Mouse (Mus musculus) lung, embryonic 15.5 days (tissue): ENCODE results near the gene Alpk1. TPM values are rescaled to one million over a fixed set of nuclear protein-coding genes. Genes with fewer than 3 reads are reported as not detected.

Source experiments
- ATAC-seq: fragments of 200-750 bp; cut with Nextera tagmentation; 2 replicates; pipeline ENCODE4 v1.8.0; 2017; ENCODE audit warnings: moderate number of reproducible peaks, borderline replicate concordance; ENCODE audit not compliant: low FRiP score, low TSS enrichment; ENCODE audit errors: extremely low read depth
- H3K27ac ChIP-seq: fragments of 300-500 bp; sonication (generic); 2 replicates; pipeline ENCODE4 v1.5.1; 2015; ENCODE audit warnings: moderate library complexity, mild to moderate bottlenecking, inconsistent platforms
- H3K27me3 ChIP-seq: fragments of 300-500 bp; sonication (generic); 2 replicates; pipeline ENCODE4 v1.6.1; 2015; ENCODE audit warnings: inconsistent platforms
- H3K36me3 ChIP-seq: fragments of 300-500 bp; sonication (generic); 2 replicates; pipeline ENCODE4 v1.6.1; 2015; ENCODE audit warnings: inconsistent platforms
- H3K4me1 ChIP-seq: fragments of 300-500 bp; sonication (generic); 2 replicates; pipeline ENCODE4 v1.6.1; 2015; ENCODE audit warnings: inconsistent platforms
- H3K4me2 ChIP-seq: fragments of 300-500 bp; sonication (generic); 2 replicates; pipeline ENCODE4 v1.6.1; 2015; ENCODE audit warnings: inconsistent platforms, mild to moderate bottlenecking, moderate library complexity
- H3K4me3 ChIP-seq: fragments of 300-500 bp; sonication (generic); 2 replicates; pipeline ENCODE4 v1.5.1; 2015; ENCODE audit warnings: mild to moderate bottlenecking, inconsistent platforms
- H3K9ac ChIP-seq: fragments of 300-500 bp; sonication (generic); 2 replicates; pipeline ENCODE4 v1.6.1; 2015; ENCODE audit warnings: inconsistent platforms
- H3K9me3 ChIP-seq: fragments of 300-500 bp; sonication (generic); 2 replicates; pipeline ENCODE4 v1.6.1; 2016; ENCODE audit warnings: inconsistent platforms
- WGBS: fragments of 180-500 bp; shearing (Covaris S2); methylation state at CpG from one replicate; pipeline ENCODE4 v1.1.7; 2015; 5-methylcytosine and 5-hydroxymethylcytosine counted together
- polyA plus RNA-seq: library from polyadenylated mRNA; unstranded; fragments of >200 nt; fragmentation: Nextera tagmentation; extraction: Ambion mirVana; gene quantifications from 2 replicates; pipeline ENCODE4 v1.2.1, GENCODE M21; 2015

The Alpk1 gene
- polyA plus RNA-seq, 1 experiment from 2014 or later = 1.9 TPM

- ATAC-seq = no peak
- Histone ChIP-seq H3K9me3 (no peaks in the 10 kb centered on the region), H3K4me3 (peak overlapping the region; percentile 29), H3K4me2 (peak overlapping the region; percentile 72), H3K9ac (no peak overlapping the region), H3K27ac (no peak overlapping the region), H3K4me1 (peaks cover 36% of the 10 kb centered on the region), H3K27me3 (peaks cover 94% of the 10 kb centered on the region), H3K36me3 (no peaks in the 10 kb centered on the region)
- WGBS = 1% methylated on average over 31 of the region's 32 CpGs
Observed at GRCm38 (mm10) chr3:127632531-127632930, 147.8 kb downstream of the Alpk1 start.

- peaks cover 38% of the 10 kb centered on the region for H3K4me1 ChIP-seq
- no peaks in the 10 kb centered on the region for H3K9me3 ChIP-seq
- no peak overlapping the region for H3K27ac ChIP-seq
- H3K4me3 ChIP-seq = no peak overlapping the region
- no peak for ATAC-seq
- peaks cover 94% of the 10 kb centered on the region for H3K27me3 ChIP-seq
- under 1% methylated on average over 10 of the region's 10 CpGs for WGBS
- no peaks in the 10 kb centered on the region for H3K36me3 ChIP-seq
- H3K9ac ChIP-seq = no peak overlapping the region
- no peak overlapping the region for H3K4me2 ChIP-seq
Observed at GRCm38 (mm10) chr3:127631582-127631981, 148.7 kb downstream of the Alpk1 start.

DNA sequence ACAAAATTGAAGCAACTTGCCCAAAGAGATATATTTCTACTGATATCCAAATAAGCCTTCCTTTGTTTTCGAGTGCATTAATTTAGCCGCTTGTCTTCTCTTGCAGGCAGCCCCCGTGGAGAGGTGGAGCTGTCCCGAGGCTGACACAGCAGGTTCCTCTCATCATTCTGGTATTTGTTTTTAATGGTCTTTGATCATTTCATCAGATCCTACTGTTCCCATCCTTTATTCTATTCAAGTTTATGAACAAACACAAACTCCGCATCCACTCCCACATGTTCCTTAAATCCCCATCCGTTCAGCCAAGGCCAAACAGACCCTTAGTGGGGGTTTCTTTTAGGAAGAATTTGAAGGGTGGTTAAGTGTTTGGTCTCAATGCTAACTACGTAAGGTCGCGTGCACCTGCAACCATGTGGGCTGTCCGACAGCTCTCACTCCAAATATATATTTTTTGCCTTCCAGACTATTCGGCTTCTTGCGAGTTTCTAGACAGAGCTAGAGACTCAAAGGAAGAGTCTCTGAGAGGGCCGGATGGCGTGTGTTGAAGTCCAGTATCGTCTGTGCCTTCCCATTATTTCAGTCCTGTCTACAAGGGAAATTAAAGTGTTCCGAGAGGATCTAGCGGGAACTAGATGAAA is 149.5 kb downstream of the Alpk1 start:
- Histone ChIP-seq H3K4me3 (no peak overlapping the region), H3K27ac (no peak overlapping the region), H3K9ac (no peak overlapping the region), H3K4me1 (peaks cover 41% of the 10 kb centered on the region), H3K36me3 (no peaks in the 10 kb centered on the region), H3K27me3 (peaks cover 96% of the 10 kb centered on the region), H3K4me2 (no peak overlapping the region), H3K9me3 (no peaks in the 10 kb centered on the region)
- 5% methylated on average over 17 of the region's 17 CpGs for WGBS
- no peak for ATAC-seq

DNA sequence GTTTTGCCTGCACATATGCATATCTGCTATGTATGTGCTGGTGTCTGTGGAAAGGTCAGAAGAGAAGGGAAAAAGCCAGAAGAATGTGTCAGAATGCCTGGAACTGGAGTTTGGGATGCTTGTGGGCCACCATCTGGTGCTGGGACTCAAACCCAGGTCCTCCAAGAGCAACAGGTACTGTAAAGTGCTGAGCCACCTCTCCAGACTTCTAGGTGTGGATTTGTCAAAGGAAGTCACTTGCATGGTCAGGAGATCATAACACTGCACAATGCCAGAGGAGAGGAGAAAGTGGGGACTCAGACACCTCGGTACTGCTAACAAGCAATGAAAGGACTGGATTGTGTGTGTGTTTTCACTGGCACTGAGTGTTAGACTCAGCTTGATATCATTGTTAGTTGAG is 150.1 kb downstream of the Alpk1 start:
- Histone ChIP-seq H3K4me3 (no peak overlapping the region), H3K4me2 (no peak overlapping the region), H3K36me3 (no peaks in the 10 kb centered on the region), H3K9ac (no peak overlapping the region), H3K9me3 (no peaks in the 10 kb centered on the region), H3K27me3 (peaks cover 97% of the 10 kb centered on the region), H3K27ac (no peak overlapping the region), H3K4me1 (peaks cover 47% of the 10 kb centered on the region)
- 0% methylated on average over 1 of the region's 1 CpGs for WGBS
- no peak for ATAC-seq

DNA sequence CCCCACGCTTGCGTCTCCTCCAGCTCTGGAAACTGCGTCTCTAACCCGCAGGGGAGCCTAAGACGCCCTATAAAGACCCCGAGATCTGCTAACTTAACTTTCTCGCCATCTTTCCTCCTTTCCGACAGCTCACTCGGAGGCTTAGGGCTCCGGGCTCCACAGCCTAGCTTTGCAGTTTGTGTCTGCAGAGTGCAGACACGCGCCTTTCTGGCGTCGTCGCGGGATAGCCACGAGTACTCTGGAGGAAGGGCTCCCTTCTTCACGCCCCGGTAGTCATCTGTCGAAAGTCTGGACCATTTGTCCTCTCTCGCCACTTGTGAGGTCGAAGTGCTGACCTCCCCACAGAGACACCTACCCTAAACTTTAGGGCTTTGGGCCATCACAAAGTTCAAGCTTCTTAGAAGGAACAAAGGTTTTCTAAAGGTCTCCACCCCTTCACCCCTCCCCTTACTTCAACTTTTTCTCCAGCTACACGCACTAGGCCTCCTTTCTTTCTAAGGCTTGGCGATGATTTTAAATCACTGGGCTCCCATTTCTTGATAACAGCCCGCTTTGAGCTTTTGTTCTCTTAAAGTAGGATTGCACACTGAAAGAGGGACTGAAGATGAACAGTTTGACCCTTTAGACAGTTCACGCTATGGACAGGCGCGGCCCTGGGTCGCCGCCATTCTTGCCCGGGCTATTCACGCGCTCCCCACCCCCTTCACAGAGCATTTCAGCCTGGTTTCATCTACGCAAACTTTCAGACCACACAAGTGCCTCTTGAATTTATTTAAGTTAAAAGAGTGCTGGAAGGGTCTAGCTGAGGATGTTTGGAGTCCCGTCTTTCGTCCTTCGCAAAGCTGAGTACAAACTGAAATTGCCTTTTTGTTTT is 151.8 kb downstream of the Alpk1 start:
- 2% methylated on average over 37 of the region's 37 CpGs for WGBS
- H3K27me3 ChIP-seq = peaks cover 92% of the 10 kb centered on the region
- peaks cover 37% of the 10 kb centered on the region for H3K4me1 ChIP-seq
- H3K36me3 ChIP-seq = no peaks in the 10 kb centered on the region
- no peak overlapping the region for H3K4me2 ChIP-seq
- H3K9ac ChIP-seq = no peak overlapping the region
- H3K4me3 ChIP-seq = no peak overlapping the region
- ATAC-seq = no peak
- no peak overlapping the region for H3K27ac ChIP-seq
- H3K9me3 ChIP-seq = no peaks in the 10 kb centered on the region

DNA sequence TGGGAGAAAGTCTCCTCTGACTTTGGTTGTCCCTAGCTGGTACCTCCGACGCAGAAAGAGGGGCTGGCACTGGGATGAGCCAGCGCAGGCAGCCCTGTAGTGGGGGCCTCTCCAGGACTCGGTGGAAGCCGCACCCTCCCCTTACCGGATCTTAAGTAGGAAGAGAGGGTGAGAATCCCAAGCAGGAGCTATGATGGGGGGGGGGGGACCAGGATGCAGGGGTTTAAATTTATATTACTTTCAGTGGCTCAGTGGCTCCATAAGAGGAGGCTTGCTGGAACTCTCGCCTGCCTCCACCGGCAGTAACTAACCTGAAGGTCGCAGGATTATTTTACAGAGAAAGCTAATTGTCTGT is 152.4 kb downstream of the Alpk1 start:
- WGBS = 2% methylated on average over 9 of the region's 9 CpGs
- peaks cover 89% of the 10 kb centered on the region for H3K27me3 ChIP-seq
- no peak overlapping the region for H3K9ac ChIP-seq
- ATAC-seq = no peak
- no peak overlapping the region for H3K27ac ChIP-seq
- H3K9me3 ChIP-seq = no peaks in the 10 kb centered on the region
- H3K4me2 ChIP-seq = no peak overlapping the region
- H3K4me1 ChIP-seq = peaks cover 31% of the 10 kb centered on the region
- H3K36me3 ChIP-seq = no peaks in the 10 kb centered on the region
- H3K4me3 ChIP-seq = peak overlapping the region; percentile 4; the same call in 1 of the 2 replicates

- Histone ChIP-seq H3K9me3 (no peaks in the 10 kb centered on the region), H3K4me3 (peak overlapping the region; percentile 4; the same call in 1 of the 2 replicates), H3K36me3 (no peaks in the 10 kb centered on the region), H3K4me1 (peaks cover 25% of the 10 kb centered on the region), H3K27ac (no peak overlapping the region), H3K4me2 (no peak overlapping the region), H3K9ac (no peak overlapping the region), H3K27me3 (peaks cover 84% of the 10 kb centered on the region)
- 3% methylated on average over 28 of the region's 28 CpGs for WGBS
- ATAC-seq = no peak
Observed at GRCm38 (mm10) chr3:127627151-127627955, 153.0 kb downstream of the Alpk1 start.

DNA sequence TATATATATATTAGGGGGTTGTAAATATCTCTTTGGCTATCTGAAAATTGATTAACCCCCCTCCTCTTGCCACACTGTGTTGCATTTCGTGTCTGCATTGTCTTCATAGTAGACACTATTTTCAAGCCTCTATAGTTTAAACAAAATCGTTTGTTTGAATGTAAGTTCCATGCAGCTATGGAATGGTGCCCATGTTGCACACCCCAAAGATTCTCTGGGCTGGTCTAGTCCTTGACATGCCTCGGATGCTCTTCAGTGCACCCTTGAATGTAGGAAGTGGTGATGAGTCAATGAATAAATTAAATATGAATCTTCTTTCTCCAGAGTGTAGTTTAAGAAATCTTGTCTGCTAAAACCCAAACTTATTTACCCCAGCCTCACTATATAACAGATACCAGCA is 153.8 kb downstream of the Alpk1 start:
- no peak overlapping the region for H3K9ac ChIP-seq
- H3K9me3 ChIP-seq = no peaks in the 10 kb centered on the region
- H3K4me3 ChIP-seq = no peak overlapping the region
- H3K27ac ChIP-seq = no peak overlapping the region
- no peaks in the 10 kb centered on the region for H3K36me3 ChIP-seq
- 8% methylated on average over 3 of the region's 3 CpGs for WGBS
- H3K27me3 ChIP-seq = peaks cover 75% of the 10 kb centered on the region
- no peak for ATAC-seq
- H3K4me2 ChIP-seq = no peak overlapping the region
- peaks cover 23% of the 10 kb centered on the region for H3K4me1 ChIP-seq

DNA sequence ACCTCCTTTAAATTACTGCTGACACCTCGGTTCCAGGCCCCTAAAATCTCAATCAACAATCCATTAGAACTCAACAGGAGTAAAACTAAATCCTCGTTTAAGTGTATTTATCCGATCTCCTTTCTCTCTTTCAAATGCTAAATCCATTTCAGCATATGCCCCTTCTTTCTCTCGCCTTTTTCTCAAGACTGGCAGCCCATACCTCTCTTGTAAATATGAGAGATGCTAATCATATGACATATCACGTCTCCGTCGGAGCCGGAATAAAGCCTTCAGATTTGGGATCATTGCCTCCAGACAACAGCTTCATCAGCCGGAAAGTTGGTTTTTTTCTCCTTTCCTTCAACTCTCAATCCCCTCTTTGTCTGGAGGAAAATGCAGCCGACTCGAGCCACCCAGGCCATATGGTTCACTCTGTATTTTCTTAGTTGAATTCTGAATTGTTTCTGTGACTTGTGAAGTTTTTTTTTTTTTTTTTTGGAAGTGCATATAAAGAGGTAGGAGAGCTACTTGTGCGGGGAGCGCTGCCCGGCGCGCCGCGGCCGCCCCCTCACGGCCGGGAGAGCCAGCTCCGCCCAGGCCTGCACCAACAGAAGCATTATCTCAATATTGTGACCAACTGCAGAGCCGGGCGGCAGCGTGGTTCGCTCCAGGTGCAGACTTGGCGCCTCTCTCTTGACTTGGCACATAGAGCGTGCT is 154.5 kb downstream of the Alpk1 start:
- H3K4me3 ChIP-seq = peak overlapping the region; percentile 31
- no peaks in the 10 kb centered on the region for H3K9me3 ChIP-seq
- H3K27me3 ChIP-seq = peaks cover 68% of the 10 kb centered on the region
- under 1% methylated on average over 28 of the region's 28 CpGs for WGBS
- H3K4me1 ChIP-seq = peaks cover 23% of the 10 kb centered on the region
- no peak; the same call in 1 of the 2 replicates for ATAC-seq
- no peak overlapping the region for H3K27ac ChIP-seq
- H3K36me3 ChIP-seq = no peaks in the 10 kb centered on the region
- H3K9ac ChIP-seq = no peak overlapping the region
- peak overlapping the region; percentile 69 for H3K4me2 ChIP-seq

GRCm38 (mm10) chr3:127625296-127625695 is 155.0 kb downstream of the Alpk1 start:
- Histone ChIP-seq H3K36me3 (no peaks in the 10 kb centered on the region), H3K4me3 (peak overlapping the region; percentile 31), H3K27me3 (peaks cover 63% of the 10 kb centered on the region), H3K4me2 (peak overlapping the region; percentile 69), H3K9ac (no peak overlapping the region), H3K9me3 (no peaks in the 10 kb centered on the region), H3K27ac (no peak overlapping the region), H3K4me1 (peaks cover 23% of the 10 kb centered on the region)
- 0% methylated on average over 35 of the region's 36 CpGs for WGBS
- peak; percentile 67 for ATAC-seq
